Mouse (Mus musculus) stomach, embryonic 14.5 days (tissue): ENCODE measurements around the gene Ube2e2. TPM values are rescaled to one million over a fixed set of nuclear protein-coding genes. Genes with fewer than 3 reads are reported as not detected.
"Not testable (repeated sequence)": the region's sequence is repeated elsewhere in the genome, so short reads cannot be mapped to it uniquely, and the experiment has no call there.

Experiments
- ATAC-seq: fragments of 200-750 bp; cut with Nextera tagmentation; 2 replicates; pipeline ENCODE4 v1.8.0; 2017; ENCODE audit warnings: low read depth, moderate TSS enrichment; ENCODE audit not compliant: insufficient number of reproducible peaks, insufficient read depth, low FRiP score
- H3K27ac ChIP-seq: fragments of 300-500 bp; sonication (generic); 2 replicates; pipeline ENCODE4 v1.5.1; 2014; ENCODE audit warnings: mild to moderate bottlenecking, low read length, moderate library complexity, mixed read lengths
- H3K27me3 ChIP-seq: fragments of 300-500 bp; sonication (generic); 2 replicates; pipeline ENCODE4 v1.6.1; 2014; ENCODE audit warnings: low read length, control low read depth, mixed read lengths; ENCODE audit not compliant: control insufficient read depth, insufficient read depth
- H3K36me3 ChIP-seq: fragments of 300-500 bp; sonication (generic); 2 replicates; pipeline ENCODE4 v1.6.1; 2014; ENCODE audit warnings: mild to moderate bottlenecking, control low read depth, low read length, moderate library complexity, mixed read lengths; ENCODE audit not compliant: control insufficient read depth, insufficient read depth
- H3K4me1 ChIP-seq: fragments of 300-500 bp; sonication (generic); 2 replicates; pipeline ENCODE4 v1.6.1; 2014; ENCODE audit warnings: low read length, control low read depth, mixed read lengths; ENCODE audit not compliant: control insufficient read depth, insufficient read depth
- H3K4me2 ChIP-seq: fragments of 300-500 bp; sonication (generic); replicated peaks from 2 replicates; pipeline ENCODE4 v1.6.1; 2014; ENCODE audit warnings: low read depth, low read length, control low read depth
- H3K4me3 ChIP-seq: fragments of 300-500 bp; sonication (generic); 2 replicates; pipeline ENCODE4 v1.5.1; 2014; ENCODE audit warnings: low read depth, low read length, control low read depth
- H3K9ac ChIP-seq: fragments of 300-500 bp; sonication (generic); replicated peaks from 2 replicates; pipeline ENCODE4 v1.6.1; 2014; ENCODE audit warnings: low read depth, mild to moderate bottlenecking, control low read depth, low read length, moderate library complexity, mixed read lengths
- H3K9me3 ChIP-seq: fragments of 300-500 bp; sonication (generic); 2 replicates; pipeline ENCODE4 v1.6.1; 2016; ENCODE audit warnings: low read depth, low read length, control low read depth; ENCODE audit not compliant: control insufficient read depth
- WGBS: fragments of 180-500 bp; shearing (Covaris S2); extraction: QIAGEN DNeasy Blood & Tissue Kit; methylation state at CpG from one replicate; pipeline ENCODE4 v1.1.7; 2014; 5-methylcytosine and 5-hydroxymethylcytosine counted together
- polyA plus RNA-seq: library from polyadenylated mRNA; unstranded; fragments of >200 nt; fragmentation: Nextera tagmentation; extraction: Ambion mirVana; gene quantifications from 2 replicates; pipeline ENCODE4 v1.2.1, GENCODE M21; 2014

The Ube2e2 gene
- polyA plus RNA-seq, 1 experiment from 2014 or later: 71.3 TPM

GRCm38 (mm10) chr14:18573286-18573956 is 320.6 kb downstream of the Ube2e2 start:
- no peak overlapping the region for H3K4me3 ChIP-seq
- H3K9ac ChIP-seq: no peak overlapping the region
- no peaks in the 10 kb centered on the region for H3K9me3 ChIP-seq
- no peaks in the 10 kb centered on the region for H3K36me3 ChIP-seq
- no peaks in the 10 kb centered on the region for H3K4me1 ChIP-seq
- no peak overlapping the region for H3K27ac ChIP-seq
- H3K4me2 ChIP-seq: no peak overlapping the region
- 72% methylated on average over 4 of the region's 4 CpGs for WGBS
- H3K27me3 ChIP-seq: no peaks in the 10 kb centered on the region
- ATAC-seq: no peak

- no peak overlapping the region for H3K4me3 ChIP-seq
- H3K9ac ChIP-seq: no peak overlapping the region
- ATAC-seq: no peak
- no peaks in the 10 kb centered on the region for H3K27me3 ChIP-seq
- H3K27ac ChIP-seq: no peak overlapping the region
- H3K4me2 ChIP-seq: no peak overlapping the region
- H3K9me3 ChIP-seq: no peaks in the 10 kb centered on the region
- no peaks in the 10 kb centered on the region for H3K4me1 ChIP-seq
- no peaks in the 10 kb centered on the region for H3K36me3 ChIP-seq
- WGBS: 58% methylated on average over 4 of the region's 4 CpGs
These were observed 321.2 kb downstream of the Ube2e2 start for GRCm38 (mm10) chr14:18572852-18573251.

DNA sequence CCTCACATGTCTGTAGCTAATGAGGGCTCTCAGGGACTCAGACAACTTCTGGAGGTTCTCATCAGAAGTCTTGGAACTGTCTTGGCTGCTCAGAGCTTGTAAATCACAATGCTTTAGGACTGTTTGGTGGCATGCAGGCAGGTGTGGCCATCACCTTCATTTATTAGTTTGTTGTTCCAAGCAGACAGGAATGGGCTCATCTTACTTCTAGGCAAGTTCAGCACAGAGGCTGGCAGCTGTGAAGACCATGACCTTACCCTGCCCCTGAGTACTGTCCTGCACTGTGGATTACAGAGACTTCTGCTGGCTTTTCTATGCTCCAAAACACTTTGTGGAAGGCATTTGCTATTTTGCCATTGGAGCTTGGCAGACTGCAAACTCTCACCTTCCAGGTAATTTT is 324.5 kb downstream of the Ube2e2 start:
- ATAC-seq: no peak
- Histone ChIP-seq H3K4me1 (no peaks in the 10 kb centered on the region), H3K36me3 (no peaks in the 10 kb centered on the region), H3K9ac (no peak overlapping the region), H3K27ac (no peak overlapping the region), H3K4me2 (no peak overlapping the region), H3K27me3 (no peaks in the 10 kb centered on the region), H3K4me3 (no peak overlapping the region), H3K9me3 (no peaks in the 10 kb centered on the region)

GRCm38 (mm10) chr14:18564999-18565398 is 329.1 kb downstream of the Ube2e2 start:
- not testable (repeated sequence) for H3K27me3 ChIP-seq, H3K9ac ChIP-seq, H3K4me3 ChIP-seq, H3K4me2 ChIP-seq, H3K27ac ChIP-seq, H3K9me3 ChIP-seq, ATAC-seq, H3K36me3 ChIP-seq, H3K4me1 ChIP-seq
- WGBS: 53% methylated on average over 8 of the region's 8 CpGs

DNA sequence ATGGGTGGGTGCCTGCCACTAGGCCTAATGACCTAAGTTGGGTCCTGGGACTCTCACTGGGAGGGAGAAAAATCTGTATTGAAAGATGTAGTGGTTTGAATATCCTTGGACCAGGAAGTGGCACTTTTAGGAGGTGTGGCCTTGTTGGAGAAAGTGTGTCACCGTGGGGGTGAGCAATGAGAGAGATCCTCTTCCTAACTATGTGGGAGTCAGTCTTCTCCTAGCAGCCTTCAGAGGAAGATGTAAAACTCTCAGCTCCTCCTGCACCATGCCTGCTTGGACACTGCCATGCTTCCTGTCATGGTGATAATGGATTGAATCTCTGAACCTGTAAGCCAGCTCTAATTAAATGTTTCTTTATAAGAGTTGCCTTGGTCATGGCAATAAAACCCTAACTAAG is 338.8 kb downstream of the Ube2e2 start:
- no peaks in the 10 kb centered on the region for H3K27me3 ChIP-seq
- H3K4me1 ChIP-seq: no peaks in the 10 kb centered on the region
- H3K9ac ChIP-seq: no peak overlapping the region
- no peak overlapping the region for H3K4me3 ChIP-seq
- no peak overlapping the region for H3K27ac ChIP-seq
- 55% methylated on average over 1 of the region's 1 CpGs for WGBS
- no peak overlapping the region for H3K4me2 ChIP-seq
- no peaks in the 10 kb centered on the region for H3K9me3 ChIP-seq
- ATAC-seq: no peak
- H3K36me3 ChIP-seq: no peaks in the 10 kb centered on the region

- no peak overlapping the region for H3K4me3 ChIP-seq
- H3K27ac ChIP-seq: no peak overlapping the region
- H3K27me3 ChIP-seq: no peaks in the 10 kb centered on the region
- no peaks in the 10 kb centered on the region for H3K9me3 ChIP-seq
- no peak for ATAC-seq
- WGBS: 68% methylated on average over 2 of the region's 2 CpGs
- H3K4me2 ChIP-seq: no peak overlapping the region
- no peak overlapping the region for H3K9ac ChIP-seq
- no peaks in the 10 kb centered on the region for H3K36me3 ChIP-seq
- H3K4me1 ChIP-seq: no peaks in the 10 kb centered on the region
These were observed 339.5 kb downstream of the Ube2e2 start for GRCm38 (mm10) chr14:18554627-18554988.

GRCm38 (mm10) chr14:18553987-18554626 is 340.0 kb downstream of the Ube2e2 start:
- no peak overlapping the region for H3K4me2 ChIP-seq
- no peak overlapping the region for H3K9ac ChIP-seq
- H3K27me3 ChIP-seq: no peaks in the 10 kb centered on the region
- H3K36me3 ChIP-seq: no peaks in the 10 kb centered on the region
- H3K4me1 ChIP-seq: no peaks in the 10 kb centered on the region
- H3K9me3 ChIP-seq: no peaks in the 10 kb centered on the region
- H3K27ac ChIP-seq: no peak overlapping the region
- WGBS: 74% methylated on average over 3 of the region's 3 CpGs
- no peak for ATAC-seq
- H3K4me3 ChIP-seq: no peak overlapping the region

DNA sequence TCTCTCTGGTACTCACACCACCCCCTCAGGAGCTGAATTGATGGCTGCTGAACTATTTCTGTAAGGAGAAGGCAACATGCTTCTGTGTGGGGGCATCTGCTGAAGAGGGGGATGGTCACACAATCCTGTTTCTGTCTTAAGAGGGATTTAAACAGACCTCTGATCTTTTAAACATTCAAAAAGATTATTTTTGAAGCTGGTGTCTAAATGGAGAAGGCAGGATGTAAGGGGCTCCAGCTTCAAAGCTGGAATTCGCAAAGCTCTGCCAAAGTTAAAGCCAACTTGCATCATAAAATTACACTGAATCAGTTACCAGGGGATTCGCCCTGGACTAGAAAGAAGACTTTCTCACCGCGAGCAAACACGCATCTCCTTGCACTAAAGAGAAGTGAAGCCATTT is 346.5 kb downstream of the Ube2e2 start:
- no peak overlapping the region for H3K4me2 ChIP-seq
- no peaks in the 10 kb centered on the region for H3K36me3 ChIP-seq
- no peak overlapping the region for H3K9ac ChIP-seq
- no peaks in the 10 kb centered on the region for H3K27me3 ChIP-seq
- H3K4me3 ChIP-seq: no peak overlapping the region
- no peak overlapping the region for H3K27ac ChIP-seq
- H3K4me1 ChIP-seq: no peaks in the 10 kb centered on the region
- no peaks in the 10 kb centered on the region for H3K9me3 ChIP-seq
- 33% methylated on average over 5 of the region's 5 CpGs for WGBS
- ATAC-seq: peak; percentile 53; the same call in 1 of the 2 replicates

- not testable (repeated sequence) for H3K27me3 ChIP-seq, H3K4me2 ChIP-seq, H3K9ac ChIP-seq, H3K4me1 ChIP-seq, H3K9me3 ChIP-seq, ATAC-seq, H3K4me3 ChIP-seq, H3K27ac ChIP-seq, H3K36me3 ChIP-seq
- WGBS: 80% methylated on average over 4 of the region's 4 CpGs
These were observed 355.0 kb downstream of the Ube2e2 start for GRCm38 (mm10) chr14:18539092-18539491.
